In genomic region chr9:47527741-47528140, GRCm38 (mm10) we compare ENCODE assay signal across 21 mouse cellular contexts. TPM values are rescaled to one million over a fixed set of nuclear protein-coding genes. Genes with fewer than 3 reads are reported as not detected.
DNase-seq lines count a peak whose midpoint lies in the region; TF ChIP-seq lines count a peak whose summit lies in the region.
"Had no signal": no experiment of that assay in that cellular context is flagged by ENCODE, and none has a peak within 500 bp of the region (broad histone marks: within the 10 kb centered on the region; RNA-seq: fewer than 3 reads in every experiment).

No protein-coding gene starts in this region.

- 96% methylated on average over 5 of the region's 5 CpGs for WGBS in cerebellum, adult 2 months

- no peak overlapping the region for H3K4me3 ChIP-seq in cerebellum, adult 2 months (replicated peaks; ENCODE audit: insufficient read depth, low read depth, low read length)
- H3K4me3 ChIP-seq: embryonic facial prominence, embryonic 15.5 days; gastrocnemius, adult 2 months; hindbrain, embryonic 15.5 days; intestine, embryonic 15.5 days; liver, embryonic 13.5 days; midbrain, embryonic 12.5 days; neural tube, embryonic 15.5 days had no signal

- TF ChIP-seq POLR2A in cerebellum, adult 2 months (IDR thresholded peaks at IDR 0.05; ENCODE audit: borderline replicate concordance, insufficient read depth, low read length): no peak

- H3K27me3 ChIP-seq in cerebellum, adult 2 months (ENCODE audit: control insufficient read depth, insufficient read depth, low read length): no peaks in the 10 kb centered on the region
- H3K27me3 ChIP-seq: neural tube, embryonic 15.5 days had no signal

- no peak for TF ChIP-seq CTCF in cerebellum, adult 2 months (IDR thresholded peaks at IDR 0.05; ENCODE audit: borderline replicate concordance, insufficient read depth, low read depth, low read length)

- peak; percentile 18 for DNase-seq in cerebellum, adult 9-10 months
- no peak for DNase-seq in cerebellum, adult 2 months
- DNase-seq in frontal cortex, postnatal 36 days (ENCODE audit: low spot score in 2 of 2): peak; percentile 58 to 68
- DNase-seq in frontal cortex, postnatal 10 days (ENCODE audit: low spot score in 2 of 2): no peak
- peak; percentile 76 for DNase-seq in right cerebral cortex, adult 18-20 months
- no peak for DNase-seq in right cerebral cortex, postnatal 4 days
- DNase-seq in kidney, adult 18-20 months: no peak
- DNase-seq: adrenal gland, postnatal 10 days; cerebellum, adult 9-11 months; gastrocnemius, adult 2 months; kidney, adult 9 months; kidney, postnatal 14 days; liver, embryonic 13.5 days; lung, adult 2 months; lung, postnatal 14 days; thymus, postnatal 25 days had no signal

- no peak overlapping the region for H3K27ac ChIP-seq in cerebellum, adult 2 months (ENCODE audit: insufficient read depth, low read length)
- H3K27ac ChIP-seq: embryonic facial prominence, embryonic 15.5 days; gastrocnemius, adult 2 months; hindbrain, embryonic 15.5 days; intestine, embryonic 15.5 days; liver, embryonic 13.5 days; midbrain, embryonic 12.5 days; neural tube, embryonic 15.5 days had no signal

- H3K4me1 ChIP-seq in cerebellum, adult 2 months (ENCODE audit: control insufficient read depth, insufficient read depth, low read length): no peaks in the 10 kb centered on the region

RNA-seq across cellular contexts. Expression of gene Cadm1, which starts 2.2 kb away (rescaled TPM):
- polyA plus RNA-seq in cerebellum, adult 2 months (2012; rRNA removed): 55.9 and 66.7 TPM in 2 replicates

Comparison
In these comparisons a context has a peak if more than half of its experiments do, and no peak if none do; other contexts are left out.
1. DNase-seq: peak in cerebellum, adult 9-10 months (single experiment), frontal cortex, postnatal 36 days (2 of 2) and right cerebral cortex, adult 18-20 months (single experiment); none in cerebellum, adult 2 months (0 of 2), frontal cortex, postnatal 10 days (0 of 2), right cerebral cortex, postnatal 4 days (single experiment) and kidney, adult 18-20 months (single experiment).